17 mouse cellular contexts compared by ENCODE assay signal in the genomic region with DNA sequence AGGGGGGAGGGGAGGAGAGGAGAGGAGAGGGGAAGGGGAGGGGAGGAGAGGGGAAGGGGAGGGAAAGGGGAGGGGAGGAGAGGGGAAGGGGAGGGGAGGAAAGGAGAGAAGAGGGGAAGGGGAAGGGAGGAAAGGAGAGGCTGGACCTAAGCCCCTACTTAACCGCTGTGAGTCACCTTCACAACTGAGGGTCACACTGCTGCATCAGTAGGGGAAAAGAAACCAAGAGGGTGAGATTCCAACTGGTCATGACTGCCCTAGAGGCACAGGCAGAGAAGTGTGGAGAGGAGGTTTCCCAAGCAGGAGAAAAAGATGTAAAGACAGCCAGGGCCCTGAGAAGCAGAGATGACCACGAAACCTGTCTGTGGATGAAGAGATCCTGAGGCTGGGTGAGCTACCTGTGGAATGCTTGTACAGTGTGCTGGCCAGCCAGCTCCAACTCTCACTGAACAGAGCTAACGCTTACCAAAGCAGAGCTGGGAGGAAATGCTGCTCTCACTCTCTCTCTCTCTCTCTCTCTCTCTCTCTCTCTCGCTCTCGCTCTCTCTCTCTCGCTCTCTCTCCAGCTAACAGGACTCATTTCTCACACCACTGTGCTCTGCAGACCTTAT. TPM values are rescaled to one million over a fixed set of nuclear protein-coding genes. Genes with fewer than 3 reads are reported as not detected.
DNase-seq lines count a peak whose midpoint lies in the region; ATAC-seq lines count a peak whose summit lies in the region.
"Had no signal": no experiment of that assay in that cellular context is flagged by ENCODE, and none has a peak within 500 bp of the region (broad histone marks: within the 10 kb centered on the region; RNA-seq: fewer than 3 reads in every experiment).

No protein-coding gene starts in this region.

- H3K9me3 ChIP-seq in forebrain, embryonic 10.5 days, result peaks cover 8% of the 10 kb centered on the region
- no peaks in the 10 kb centered on the region for H3K9me3 ChIP-seq in forebrain, embryonic 11.5 days (ENCODE audit: control insufficient read depth, low read length)
- no peaks in the 10 kb centered on the region for H3K9me3 ChIP-seq in hindbrain, embryonic 15.5 days
- H3K9me3 ChIP-seq in hindbrain, embryonic 14.5 days (ENCODE audit: control insufficient read depth, low read length), result no peaks in the 10 kb centered on the region
- no peaks in the 10 kb centered on the region for H3K9me3 ChIP-seq in limb, embryonic 10.5 days (replicated peaks)
- H3K9me3 ChIP-seq in forebrain, embryonic 15.5 days, result no peaks in the 10 kb centered on the region
- H3K9me3 ChIP-seq: liver, embryonic 15.5 days had no signal

- H3K36me3 ChIP-seq in forebrain, embryonic 10.5 days (replicated peaks), result peaks cover 10% of the 10 kb centered on the region; the same call in 1 of the 2 replicates
- no peaks in the 10 kb centered on the region for H3K36me3 ChIP-seq in forebrain, embryonic 11.5 days (ENCODE audit: control insufficient read depth, insufficient read depth, low read length)
- H3K36me3 ChIP-seq in hindbrain, embryonic 15.5 days, result no peaks in the 10 kb centered on the region
- H3K36me3 ChIP-seq in hindbrain, embryonic 14.5 days (replicated peaks; ENCODE audit: control insufficient read depth, insufficient read depth), result no peaks in the 10 kb centered on the region
- no peaks in the 10 kb centered on the region for H3K36me3 ChIP-seq in limb, embryonic 10.5 days
- no peaks in the 10 kb centered on the region for H3K36me3 ChIP-seq in forebrain, embryonic 15.5 days
- H3K36me3 ChIP-seq: G1E; liver, embryonic 15.5 days; midbrain, embryonic 12.5 days had no signal

- no peak for DNase-seq in forebrain, embryonic 10.5 days (ENCODE audit: extremely low spot score, low spot score)
- no peak for DNase-seq in forebrain, embryonic 11.5 days (ENCODE audit: low spot score)
- no peak for DNase-seq in hindbrain, embryonic 14.5 days (ENCODE audit: low spot score)
- DNase-seq in 416B (ENCODE audit: low read depth), result peak; percentile 49
- no peak for DNase-seq in limb, embryonic 10.5 days (ENCODE audit: low spot score)
- DNase-seq in gastrocnemius, postnatal 25 days, result no peak
- DNase-seq: adrenal gland, postnatal 36 days; cerebellum, postnatal 36 days; layer of hippocampus, adult 9-11 months; spleen, adult 18-20 months; thymus, postnatal 14 days had no signal

- no peak for ATAC-seq in forebrain, embryonic 11.5 days (replicated peaks; ENCODE audit: low FRiP score)
- 0 out of 2 replicates have a peak, but pooled peaks have one; percentile 13 for ATAC-seq in hindbrain, embryonic 15.5 days (ENCODE audit: low FRiP score, low read depth)
- ATAC-seq in hindbrain, embryonic 14.5 days (ENCODE audit: low FRiP score), result no peak
- no peak for ATAC-seq in forebrain, embryonic 15.5 days (replicated peaks)

- H3K4me3 ChIP-seq in forebrain, embryonic 10.5 days, result no peak overlapping the region
- H3K4me3 ChIP-seq in forebrain, embryonic 11.5 days (ENCODE audit: low read depth, low read length), result no peak overlapping the region
- no peak overlapping the region for H3K4me3 ChIP-seq in hindbrain, embryonic 15.5 days
- no peak overlapping the region for H3K4me3 ChIP-seq in hindbrain, embryonic 14.5 days (replicated peaks; ENCODE audit: low read length)
- H3K4me3 ChIP-seq in limb, embryonic 10.5 days, result no peak overlapping the region
- no peak overlapping the region for H3K4me3 ChIP-seq in forebrain, embryonic 15.5 days
- H3K4me3 ChIP-seq: liver, embryonic 15.5 days; midbrain, embryonic 12.5 days had no signal

- H3K4me1 ChIP-seq in forebrain, embryonic 10.5 days, result peaks cover 18% of the 10 kb centered on the region
- H3K4me1 ChIP-seq in forebrain, embryonic 11.5 days (replicated peaks; ENCODE audit: control insufficient read depth, insufficient read depth, low read length), result no peaks in the 10 kb centered on the region
- peaks cover 15% of the 10 kb centered on the region for H3K4me1 ChIP-seq in hindbrain, embryonic 15.5 days (replicated peaks)
- no peaks in the 10 kb centered on the region for H3K4me1 ChIP-seq in hindbrain, embryonic 14.5 days (replicated peaks; ENCODE audit: control insufficient read depth, insufficient read depth, low read length)
- peaks cover 19% of the 10 kb centered on the region for H3K4me1 ChIP-seq in limb, embryonic 10.5 days
- H3K4me1 ChIP-seq in forebrain, embryonic 15.5 days, result peaks cover 19% of the 10 kb centered on the region
- H3K4me1 ChIP-seq: midbrain, embryonic 12.5 days had no signal

- H3K27me3 ChIP-seq in forebrain, embryonic 10.5 days (ENCODE audit: poor library complexity, severe bottlenecking), result no peaks in the 10 kb centered on the region
- H3K27me3 ChIP-seq in forebrain, embryonic 11.5 days (ENCODE audit: control insufficient read depth, insufficient read depth, low read length), result no peaks in the 10 kb centered on the region
- no peaks in the 10 kb centered on the region for H3K27me3 ChIP-seq in hindbrain, embryonic 15.5 days
- no peaks in the 10 kb centered on the region for H3K27me3 ChIP-seq in hindbrain, embryonic 14.5 days (ENCODE audit: control insufficient read depth, insufficient read depth, low read length)
- no peaks in the 10 kb centered on the region for H3K27me3 ChIP-seq in limb, embryonic 10.5 days (ENCODE audit: low read depth, poor library complexity, severe bottlenecking)
- no peaks in the 10 kb centered on the region for H3K27me3 ChIP-seq in forebrain, embryonic 15.5 days
- H3K27me3 ChIP-seq: liver, embryonic 15.5 days; midbrain, embryonic 12.5 days had no signal

- no peak overlapping the region for H3K4me2 ChIP-seq in forebrain, embryonic 11.5 days (ENCODE audit: low read depth, low read length, severe bottlenecking)
- H3K4me2 ChIP-seq in hindbrain, embryonic 15.5 days, result no peak overlapping the region
- H3K4me2 ChIP-seq in hindbrain, embryonic 14.5 days (replicated peaks), result no peak overlapping the region
- no peak overlapping the region for H3K4me2 ChIP-seq in forebrain, embryonic 15.5 days (replicated peaks)
- H3K4me2 ChIP-seq: liver, embryonic 15.5 days; midbrain, embryonic 12.5 days had no signal

- peak overlapping the region; percentile 44; the same call in 1 of the 2 replicates for H3K27ac ChIP-seq in forebrain, embryonic 10.5 days
- no peak overlapping the region for H3K27ac ChIP-seq in forebrain, embryonic 11.5 days (ENCODE audit: low read depth, low read length)
- no peak overlapping the region for H3K27ac ChIP-seq in hindbrain, embryonic 15.5 days (replicated peaks)
- H3K27ac ChIP-seq in hindbrain, embryonic 14.5 days, result no peak overlapping the region
- peak overlapping the region; percentile 50; the same call in 1 of the 2 replicates for H3K27ac ChIP-seq in limb, embryonic 10.5 days
- H3K27ac ChIP-seq in forebrain, embryonic 15.5 days (replicated peaks), result no peak overlapping the region
- H3K27ac ChIP-seq: kidney, postnatal 0 days; liver, embryonic 15.5 days had no signal

- no peak overlapping the region for H3K9ac ChIP-seq in forebrain, embryonic 11.5 days (ENCODE audit: low read length)
- H3K9ac ChIP-seq in hindbrain, embryonic 15.5 days, result no peak overlapping the region
- no peak overlapping the region for H3K9ac ChIP-seq in hindbrain, embryonic 14.5 days
- no peak overlapping the region for H3K9ac ChIP-seq in forebrain, embryonic 15.5 days (replicated peaks)
- H3K9ac ChIP-seq: liver, embryonic 15.5 days; midbrain, embryonic 12.5 days had no signal

- 69% methylated on average over 6 of the region's 6 CpGs for WGBS in forebrain, embryonic 10.5 days
- 72% methylated on average over 6 of the region's 6 CpGs for WGBS in forebrain, embryonic 11.5 days
- WGBS in hindbrain, embryonic 15.5 days, result 64% methylated on average over 6 of the region's 6 CpGs
- WGBS in hindbrain, embryonic 14.5 days, result 78% methylated on average over 6 of the region's 6 CpGs
- WGBS in limb, embryonic 10.5 days, result 59% methylated on average over 6 of the region's 6 CpGs
- WGBS in forebrain, embryonic 15.5 days, result 69% methylated on average over 6 of the region's 6 CpGs

RNA-seq across cellular contexts. Expression of gene Rftn1, which starts 19.4 kb away (rescaled TPM):
- polyA plus RNA-seq in forebrain, embryonic 10.5 days (2016; fragmentation: Nextera tagmentation; extraction: Ambion mirVana), result 8.3 and 10.2 TPM in 2 replicates
- polyA plus RNA-seq in forebrain, embryonic 11.5 days (2014; fragmentation: Nextera tagmentation; extraction: Ambion mirVana), result 11.6 and 12.9 TPM in 2 replicates
- 19.7 and 21.2 TPM in 2 replicates for polyA plus RNA-seq in hindbrain, embryonic 15.5 days (2015; fragmentation: Nextera tagmentation; extraction: Ambion mirVana)
- 21.0 and 23.0 TPM in 2 replicates for polyA plus RNA-seq in hindbrain, embryonic 14.5 days (2014; fragmentation: Nextera tagmentation; extraction: Ambion mirVana)
- polyA plus RNA-seq in limb, embryonic 10.5 days (2016; fragmentation: Nextera tagmentation; extraction: Ambion mirVana), result 6.3 and 7.2 TPM in 2 replicates
- total RNA-seq in gastrocnemius, postnatal 25 days (2021), result 10 to 100 TPM; 27.3 to 35.0 TPM
- polyA plus RNA-seq in forebrain, embryonic 15.5 days (2015; fragmentation: Nextera tagmentation; extraction: Ambion mirVana), result 21.9 and 23.6 TPM in 2 replicates
- total RNA-seq: G1E had no signal
- polyA plus RNA-seq: G1E had no signal

Comparison
In these comparisons a context has a peak if more than half of its experiments do, and no peak if none do; other contexts are left out.
1. H3K27ac ChIP-seq: peak in forebrain, embryonic 10.5 days (single experiment) and limb, embryonic 10.5 days (single experiment); none in forebrain, embryonic 11.5 days (single experiment), hindbrain, embryonic 15.5 days (single experiment), hindbrain, embryonic 14.5 days (single experiment) and forebrain, embryonic 15.5 days (single experiment).